ENCODE assay signal across 17 mouse cellular contexts in the genomic region with DNA sequence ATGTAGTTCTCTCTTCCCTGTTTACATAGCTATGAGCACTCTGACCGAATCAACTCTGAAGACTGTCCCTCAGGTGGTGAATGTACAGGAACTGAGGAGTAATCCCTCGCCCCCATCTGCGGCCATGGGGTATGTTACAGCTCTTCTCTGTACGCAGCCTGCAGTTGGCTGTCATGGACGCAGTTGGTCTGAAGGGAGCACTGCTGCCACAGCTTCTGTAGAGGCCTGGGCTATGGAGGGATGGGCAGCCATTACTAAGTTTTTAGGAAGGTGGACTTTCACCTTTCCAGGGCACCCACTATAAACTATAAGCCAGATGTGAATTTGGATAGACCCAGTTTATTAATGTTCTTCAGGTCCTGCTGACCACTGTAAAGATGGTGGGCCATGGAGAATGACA. TPM values are rescaled to one million over a fixed set of nuclear protein-coding genes. Genes with fewer than 3 reads are reported as not detected.
A peak's percentile ranks its signal among the peaks of the same experiment; 100 is the strongest.
DNase-seq lines count a peak whose midpoint lies in the region; ATAC-seq and TF ChIP-seq lines count a peak whose summit lies in the region.
"Had no signal": no experiment of that assay in that cellular context is flagged by ENCODE, and none has a peak within 500 bp of the region (broad histone marks: within the 10 kb centered on the region; RNA-seq: fewer than 3 reads in every experiment).

No protein-coding gene starts in this region.

- DNase-seq in gastrocnemius, adult 2 months: no peak
- DNase-seq in gastrocnemius, postnatal 36 days: no peak
- peak; percentile 17 for DNase-seq in thymus, postnatal 0 days (ENCODE audit: low spot score)
- no peak for DNase-seq in thymus, postnatal 10 days (ENCODE audit: low spot score in 2 of 2)
- DNase-seq in hindbrain, embryonic 10.5 days (ENCODE audit: low spot score): no peak
- DNase-seq: adrenal gland, adult 8-10 months; adrenal gland, postnatal 36 days; cerebellum, adult 2 months; cerebellum, postnatal 10 days had no signal

- peak; percentile 29; the same call in 1 of the 2 replicates for TF ChIP-seq CTCF in gastrocnemius, adult 2 months (IDR thresholded peaks at IDR 0.05)
- 0 out of 2 replicates have a peak, but pooled peaks have one; percentile 14 for TF ChIP-seq CTCF in intestine, postnatal 0 days (IDR thresholded peaks at IDR 0.05; ENCODE audit: low read depth)

- no peaks in the 10 kb centered on the region for H3K27me3 ChIP-seq in intestine, postnatal 0 days (replicated peaks; ENCODE audit: control insufficient read depth, insufficient read depth, low read length)
- no peaks in the 10 kb centered on the region for H3K27me3 ChIP-seq in intestine, embryonic 16.5 days (replicated peaks; ENCODE audit: control insufficient read depth, insufficient read depth, low read length)
- H3K27me3 ChIP-seq in hindbrain, embryonic 10.5 days (ENCODE audit: insufficient read depth, poor library complexity, severe bottlenecking): no peaks in the 10 kb centered on the region
- H3K27me3 ChIP-seq: forebrain, embryonic 13.5 days; hindbrain, embryonic 15.5 days had no signal

- no peaks in the 10 kb centered on the region for H3K9me3 ChIP-seq in intestine, postnatal 0 days (ENCODE audit: control insufficient read depth)
- no peaks in the 10 kb centered on the region for H3K9me3 ChIP-seq in intestine, embryonic 16.5 days (ENCODE audit: control insufficient read depth, low read length)
- no peaks in the 10 kb centered on the region for H3K9me3 ChIP-seq in hindbrain, embryonic 10.5 days
- H3K9me3 ChIP-seq: embryonic facial prominence, embryonic 10.5 days; forebrain, embryonic 13.5 days; G1E; heart, embryonic 10.5 days; hindbrain, embryonic 15.5 days had no signal

- no peak overlapping the region for H3K4me2 ChIP-seq in intestine, postnatal 0 days (replicated peaks; ENCODE audit: low read depth)
- no peak overlapping the region for H3K4me2 ChIP-seq in intestine, embryonic 16.5 days (ENCODE audit: low read depth, low read length)
- H3K4me2 ChIP-seq: forebrain, embryonic 13.5 days; hindbrain, embryonic 15.5 days had no signal

- H3K9ac ChIP-seq in intestine, postnatal 0 days (ENCODE audit: low read depth, low read length): no peak overlapping the region
- no peak overlapping the region for H3K9ac ChIP-seq in intestine, embryonic 16.5 days (ENCODE audit: low read depth, low read length)
- H3K9ac ChIP-seq: forebrain, embryonic 13.5 days; hindbrain, embryonic 15.5 days had no signal

- 91% methylated on average over 5 of the region's 5 CpGs for whole genome bisulfite sequencing in intestine, postnatal 0 days
- 93% methylated on average over 5 of the region's 5 CpGs for WGBS in intestine, embryonic 16.5 days
- 93% methylated on average over 5 of the region's 5 CpGs for WGBS in hindbrain, embryonic 10.5 days

- ATAC-seq in intestine, postnatal 0 days: no peak
- no peak for ATAC-seq in intestine, embryonic 16.5 days
- ATAC-seq: forebrain, embryonic 13.5 days; inflammation-experienced regulatory T-cells, adult 6 months had no signal

- no peak overlapping the region for H3K4me3 ChIP-seq in gastrocnemius, adult 2 months
- no peak overlapping the region for H3K4me3 ChIP-seq in intestine, postnatal 0 days (ENCODE audit: low read depth, low read length)
- H3K4me3 ChIP-seq in intestine, embryonic 16.5 days (ENCODE audit: low read length): no peak overlapping the region
- no peak overlapping the region for H3K4me3 ChIP-seq in hindbrain, embryonic 10.5 days
- H3K4me3 ChIP-seq: embryonic facial prominence, embryonic 10.5 days; forebrain, embryonic 13.5 days; heart, embryonic 10.5 days; hindbrain, embryonic 15.5 days had no signal

- no peaks in the 10 kb centered on the region for H3K4me1 ChIP-seq in intestine, postnatal 0 days (replicated peaks; ENCODE audit: control insufficient read depth, insufficient read depth, low read length)
- no peaks in the 10 kb centered on the region for H3K4me1 ChIP-seq in intestine, embryonic 16.5 days (ENCODE audit: control insufficient read depth, insufficient read depth, low read length)
- H3K4me1 ChIP-seq in hindbrain, embryonic 10.5 days (replicated peaks): no peaks in the 10 kb centered on the region
- H3K4me1 ChIP-seq: embryonic facial prominence, embryonic 10.5 days; forebrain, embryonic 13.5 days; heart, embryonic 10.5 days; hindbrain, embryonic 15.5 days had no signal

- peaks cover 81% of the 10 kb centered on the region for H3K36me3 ChIP-seq in intestine, postnatal 0 days (ENCODE audit: control insufficient read depth, insufficient read depth)
- peaks cover 26% of the 10 kb centered on the region for H3K36me3 ChIP-seq in intestine, embryonic 16.5 days (ENCODE audit: control insufficient read depth, insufficient read depth, low read length)
- H3K36me3 ChIP-seq in hindbrain, embryonic 10.5 days: peaks cover 96% of the 10 kb centered on the region

- no peak overlapping the region for H3K27ac ChIP-seq in gastrocnemius, adult 2 months
- no peak overlapping the region for H3K27ac ChIP-seq in intestine, postnatal 0 days (ENCODE audit: low read depth, low read length)
- no peak overlapping the region for H3K27ac ChIP-seq in intestine, embryonic 16.5 days (ENCODE audit: low read length)
- H3K27ac ChIP-seq in hindbrain, embryonic 10.5 days: no peak overlapping the region
- H3K27ac ChIP-seq: embryonic facial prominence, embryonic 10.5 days; forebrain, embryonic 13.5 days; heart, embryonic 10.5 days; hindbrain, embryonic 15.5 days had no signal

- intact Hi-C loops in gastrocnemius, adult 2 months (cut with DNase I): no loop called here
- intact Hi-C loops in gastrocnemius, postnatal 36 days (cut with DNase I): loop anchor here (5.0 kb wide), 1 partner anchor 33 kb away; no protein-coding TSS in a partner anchor

RNA-seq across cellular contexts. Expression of gene Nup214, which starts 46.0 kb away (rescaled TPM):
- total RNA-seq in gastrocnemius, adult 2 months (2021): 10 to 100 TPM; 21.1 to 24.3 TPM
- 10 to 100 TPM; 13.9 to 28.4 TPM for total RNA-seq in gastrocnemius, postnatal 36 days (2021)
- 31.3 and 37.2 TPM in 2 replicates for polyA plus RNA-seq in intestine, postnatal 0 days (2015; fragmentation: Nextera tagmentation; extraction: Ambion mirVana)
- polyA plus RNA-seq in intestine, embryonic 16.5 days (2015; fragmentation: Nextera tagmentation; extraction: Ambion mirVana): 61.4 and 71.9 TPM in 2 replicates
- polyA plus RNA-seq in thymus, postnatal 0 days (2015; fragmentation: Nextera tagmentation; extraction: Ambion mirVana): 115 and 138 TPM in 2 replicates
- polyA plus RNA-seq in hindbrain, embryonic 10.5 days (2016; fragmentation: Nextera tagmentation; extraction: Ambion mirVana): 99.3 and 109 TPM in 2 replicates
